Mouse (Mus musculus): Measurements from ENCODE around the gene Gm20388.

DNA sequence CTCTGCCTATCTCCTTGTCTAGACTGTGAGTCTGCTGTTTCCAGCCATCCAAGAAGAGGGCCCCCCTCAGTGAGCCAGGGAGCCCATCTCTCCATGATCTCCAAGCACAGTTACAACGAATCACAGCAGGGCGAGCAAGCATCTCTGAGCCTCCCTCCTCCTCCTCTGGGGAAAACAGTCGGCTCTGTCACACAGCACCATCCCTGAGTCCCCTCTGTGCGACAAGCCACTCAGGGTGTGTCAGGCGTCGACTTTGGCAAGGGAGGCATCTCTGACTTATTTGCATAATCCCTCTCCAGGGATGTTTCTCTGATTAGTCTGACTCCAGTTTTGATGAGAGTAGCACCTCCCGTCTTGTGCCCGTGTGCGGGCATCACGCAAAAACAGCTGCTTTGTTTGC is 4471.6 kb downstream of the Gm20388 start:
- TF ChIP-seq POLR2A (IDR thresholded peaks at IDR 0.05; ENCODE audit: borderline replicate concordance, insufficient read depth, low read length) (no peak), CTCF (IDR thresholded peaks at IDR 0.05; ENCODE audit: borderline replicate concordance, insufficient read depth, low read depth, low read length) (no peak)
